Mouse (Mus musculus): Measurements from ENCODE around the gene Mark2. TPM values are rescaled to one million over a fixed set of nuclear protein-coding genes. Genes with fewer than 3 reads are reported as not detected.

Gene Mark2
- total RNA-seq, 1 experiment from 2014 or later = 114 TPM

GRCm38 (mm10) chr19:7274326-7274990 is 67.2 kb downstream of the Mark2 start:
- ATAC-seq (ENCODE audit: extremely low read depth, insufficient number of reproducible peaks, low FRiP score, poor library complexity, severe bottlenecking) = no peak

DNA sequence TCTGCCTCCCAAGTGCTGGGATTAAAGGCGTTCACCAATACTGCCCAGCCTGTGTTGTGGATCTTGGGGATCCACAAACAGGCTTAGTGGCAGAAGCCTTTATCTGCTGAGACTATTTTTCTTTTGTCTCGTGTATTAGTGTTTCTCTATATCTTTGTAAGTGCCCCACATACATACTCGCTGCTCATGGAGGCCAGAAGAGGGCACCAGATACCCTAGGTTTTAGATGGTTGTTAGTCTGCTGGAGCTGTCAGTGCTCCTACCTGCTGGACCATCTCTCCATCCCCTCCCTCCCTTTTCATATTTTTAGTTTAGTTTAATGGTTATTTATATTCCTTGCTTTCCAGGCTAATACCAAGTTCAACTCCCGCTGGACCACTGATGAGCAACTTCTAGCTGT is 68.2 kb downstream of the Mark2 start:
- ATAC-seq (ENCODE audit: extremely low read depth, insufficient number of reproducible peaks, low FRiP score, poor library complexity, severe bottlenecking) = no peak

DNA sequence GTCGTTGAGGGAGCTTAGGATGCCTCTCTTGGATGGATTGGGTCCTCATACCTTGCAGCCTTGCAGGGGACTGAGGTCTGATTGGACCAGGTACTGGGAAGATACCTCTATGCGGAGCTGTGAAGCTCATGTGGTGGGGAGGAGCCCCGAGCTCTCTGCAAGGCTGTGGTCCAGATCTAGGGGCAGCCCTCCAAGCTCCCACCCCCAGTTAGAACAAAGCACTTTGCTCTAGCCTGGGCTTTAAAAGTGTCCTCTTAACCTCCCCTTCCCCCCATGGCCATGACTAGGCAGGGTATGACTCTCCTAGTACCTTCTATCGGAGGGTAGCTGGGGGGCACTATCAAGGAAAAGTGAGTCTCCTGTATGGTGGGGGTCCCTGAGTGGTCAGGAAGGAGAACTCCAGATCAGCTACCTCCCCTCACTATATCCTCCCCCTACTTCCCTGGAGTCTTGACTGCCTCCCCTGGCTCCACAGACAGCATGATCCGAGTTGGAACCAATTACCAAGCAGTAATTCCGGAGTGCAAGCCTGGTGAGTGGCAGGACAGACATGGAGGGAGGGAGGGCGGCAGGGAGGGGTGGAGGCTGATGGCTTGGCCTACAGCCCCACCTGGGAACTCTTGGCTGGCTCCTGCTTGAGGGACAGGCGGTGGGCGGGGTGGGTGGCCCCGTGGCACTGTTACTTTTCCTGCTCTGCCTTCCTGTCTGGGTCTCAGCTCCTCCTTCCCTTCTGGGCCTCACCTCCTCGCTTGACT is 72.2 kb downstream of the Mark2 start:
- no peak for ATAC-seq (ENCODE audit: extremely low read depth, insufficient number of reproducible peaks, low FRiP score, poor library complexity, severe bottlenecking)

- 0 out of 2 replicates have a peak, but pooled peaks have one; percentile 30 for ATAC-seq (ENCODE audit: extremely low read depth, insufficient number of reproducible peaks, low FRiP score, poor library complexity, severe bottlenecking)
Measured at GRCm38 (mm10) chr19:7268722-7269090, 73.0 kb downstream of the Mark2 start.

DNA sequence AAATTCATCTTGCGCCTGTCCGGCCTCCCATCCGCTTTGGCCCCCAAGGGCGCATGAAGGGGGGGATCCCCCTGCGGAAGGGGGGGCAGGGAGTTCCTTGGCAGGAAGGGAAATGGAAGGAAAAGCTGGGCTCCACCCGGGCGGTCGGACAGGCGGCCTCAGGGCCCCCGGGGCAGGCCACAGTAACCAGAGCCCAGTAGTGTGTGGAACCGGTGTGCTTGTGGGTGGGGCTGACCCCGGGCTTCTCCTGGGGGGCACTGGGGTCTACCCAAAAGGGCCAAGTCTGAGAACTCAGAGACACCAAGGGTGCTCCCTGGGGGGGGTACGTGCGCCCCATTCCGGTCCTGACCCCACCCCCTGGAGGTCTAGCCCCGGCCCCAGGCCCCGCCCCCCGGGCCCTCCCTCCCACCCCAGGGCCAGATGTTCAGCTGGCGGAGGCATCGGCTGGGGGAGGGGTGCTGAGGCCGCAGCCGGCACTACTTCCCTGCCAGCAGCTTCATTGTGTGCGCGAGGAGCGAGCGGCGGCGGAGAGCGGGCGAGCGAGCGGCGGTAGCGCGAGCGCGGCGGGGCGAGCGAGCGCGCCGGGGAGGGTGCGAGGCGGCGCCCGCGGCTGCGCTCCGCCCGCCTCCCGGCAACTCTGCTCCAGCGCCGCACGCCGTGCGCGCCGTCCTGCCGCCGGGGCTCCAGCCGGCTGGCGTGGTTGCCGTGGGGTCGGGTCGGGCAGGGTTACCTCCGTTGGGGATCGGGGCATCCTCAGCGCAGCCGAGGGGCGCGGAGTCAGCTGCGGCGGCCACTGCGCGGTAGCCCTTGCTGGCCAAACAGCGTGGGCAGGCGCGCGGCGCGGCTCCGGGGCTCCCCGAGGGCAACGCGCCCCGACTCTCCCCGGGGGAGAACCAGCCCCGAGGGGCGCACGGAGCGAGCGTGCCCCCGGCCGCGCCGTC is 73.6 kb downstream of the Mark2 start:
- ATAC-seq (ENCODE audit: extremely low read depth, insufficient number of reproducible peaks, low FRiP score, poor library complexity, severe bottlenecking) = peak; percentile 47

DNA sequence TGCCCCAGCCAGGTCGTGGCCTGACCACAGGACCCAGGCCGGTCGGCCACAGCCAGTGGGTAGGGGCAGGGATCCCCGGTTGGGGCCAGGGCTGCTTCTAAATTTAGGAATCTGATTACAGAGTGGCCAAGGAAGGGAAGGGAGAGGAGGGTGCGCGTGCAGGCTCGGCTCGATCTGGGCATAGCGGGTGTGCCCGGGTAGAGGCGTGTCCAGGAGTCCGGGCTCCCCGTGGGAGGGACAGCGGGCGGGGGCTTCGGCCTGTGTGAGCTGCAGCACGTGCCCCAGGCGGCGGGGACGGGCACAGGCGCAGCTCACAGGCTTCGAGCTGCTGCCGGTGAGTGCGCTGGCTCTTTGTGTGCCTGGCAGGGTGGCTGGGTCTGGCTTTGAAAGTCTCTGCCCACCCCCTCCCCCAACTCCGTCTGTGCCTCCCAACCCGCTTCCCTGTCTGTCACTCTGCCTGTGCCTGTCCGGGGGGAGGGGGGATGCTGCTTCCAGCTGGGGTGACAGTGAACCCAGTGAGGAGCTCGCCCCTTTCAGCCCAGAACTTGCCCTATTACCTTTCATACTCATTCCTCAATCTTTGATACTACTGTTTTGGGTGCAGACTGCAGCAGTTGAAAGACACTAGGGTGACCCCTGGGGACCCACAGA is 74.4 kb downstream of the Mark2 start, which contains the start of gene Rcor2:
Rcor2 (plus strand) TSS at position 235 of the 651 bp plus-strand sequence.
- no peak for ATAC-seq (ENCODE audit: extremely low read depth, insufficient number of reproducible peaks, low FRiP score, poor library complexity, severe bottlenecking)

- ATAC-seq (ENCODE audit: extremely low read depth, insufficient number of reproducible peaks, low FRiP score, poor library complexity, severe bottlenecking) = no peak
Measured at GRCm38 (mm10) chr19:7266421-7266831, 75.2 kb downstream of the Mark2 start.

- no peak for ATAC-seq (ENCODE audit: extremely low read depth, insufficient number of reproducible peaks, low FRiP score, poor library complexity, severe bottlenecking)
Measured at GRCm38 (mm10) chr19:7265478-7266191, 76.0 kb downstream of the Mark2 start.

GRCm38 (mm10) chr19:7264766-7265331 is 76.8 kb downstream of the Mark2 start:
- no peak for ATAC-seq (ENCODE audit: extremely low read depth, insufficient number of reproducible peaks, low FRiP score, poor library complexity, severe bottlenecking)

DNA sequence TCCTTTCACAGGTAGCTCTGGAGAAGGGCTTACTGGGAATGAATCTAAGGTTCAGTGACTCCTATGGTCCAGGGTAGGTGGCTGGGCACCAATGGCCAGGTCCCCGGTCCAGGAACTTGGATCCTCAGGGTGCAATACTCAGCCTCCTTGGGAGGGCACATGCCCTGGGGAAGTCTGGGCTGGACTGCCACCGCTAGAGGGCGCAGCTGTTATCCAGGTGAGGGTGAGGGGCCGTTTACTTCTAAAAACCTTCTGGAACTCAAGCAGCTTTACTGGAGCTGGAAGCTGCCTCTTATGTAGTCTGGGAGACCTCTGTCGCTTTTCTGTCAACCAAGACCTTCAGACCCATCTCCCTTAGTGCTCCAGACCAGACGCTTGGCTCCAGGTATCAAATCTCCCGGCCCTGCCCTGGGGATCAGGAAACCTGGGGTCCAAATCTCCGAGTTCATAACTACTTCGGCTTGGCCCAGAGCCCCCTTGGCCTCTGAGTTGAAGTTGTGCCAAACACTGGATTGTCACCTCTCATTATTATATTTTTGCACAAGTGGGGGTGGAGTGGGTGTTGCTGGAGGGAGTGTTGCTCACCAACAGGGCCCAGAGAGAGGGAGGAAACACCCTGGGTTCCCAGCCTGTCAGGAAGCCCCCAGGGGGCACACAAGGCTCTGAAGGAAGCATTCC is 77.4 kb downstream of the Mark2 start:
- peak; percentile 59 for ATAC-seq (ENCODE audit: extremely low read depth, insufficient number of reproducible peaks, low FRiP score, poor library complexity, severe bottlenecking)

DNA sequence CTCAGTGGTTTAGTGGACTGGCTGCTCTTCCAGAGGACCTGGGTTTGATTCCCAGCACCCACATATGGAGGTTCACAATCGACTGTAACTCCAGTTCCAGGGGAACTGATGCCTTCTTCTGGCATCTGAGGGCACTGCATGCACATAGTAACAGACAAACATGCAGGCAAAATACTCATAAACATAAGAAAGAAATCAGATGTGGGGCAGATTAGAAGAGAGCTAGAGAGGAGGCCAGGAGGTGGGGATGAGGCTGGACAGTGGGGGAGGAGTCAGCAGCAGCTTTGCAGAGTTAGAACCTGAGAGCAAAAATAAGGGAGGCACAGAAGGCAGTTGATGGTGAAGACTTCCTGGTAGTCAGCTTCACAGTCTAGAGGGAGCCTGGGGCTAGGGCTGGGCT is 79.1 kb downstream of the Mark2 start:
- ATAC-seq (ENCODE audit: extremely low read depth, insufficient number of reproducible peaks, low FRiP score, poor library complexity, severe bottlenecking) = no peak

GRCm38 (mm10) chr19:7261964-7262363 is 79.7 kb downstream of the Mark2 start:
- no peak for ATAC-seq (ENCODE audit: extremely low read depth, insufficient number of reproducible peaks, low FRiP score, poor library complexity, severe bottlenecking)

- ATAC-seq (ENCODE audit: extremely low read depth, insufficient number of reproducible peaks, low FRiP score, poor library complexity, severe bottlenecking) = no peak
Measured at GRCm38 (mm10) chr19:7261476-7261875, 80.2 kb downstream of the Mark2 start.

- ATAC-seq (ENCODE audit: extremely low read depth, insufficient number of reproducible peaks, low FRiP score, poor library complexity, severe bottlenecking) = no peak
Measured at GRCm38 (mm10) chr19:7257881-7258280, 83.8 kb downstream of the Mark2 start.

DNA sequence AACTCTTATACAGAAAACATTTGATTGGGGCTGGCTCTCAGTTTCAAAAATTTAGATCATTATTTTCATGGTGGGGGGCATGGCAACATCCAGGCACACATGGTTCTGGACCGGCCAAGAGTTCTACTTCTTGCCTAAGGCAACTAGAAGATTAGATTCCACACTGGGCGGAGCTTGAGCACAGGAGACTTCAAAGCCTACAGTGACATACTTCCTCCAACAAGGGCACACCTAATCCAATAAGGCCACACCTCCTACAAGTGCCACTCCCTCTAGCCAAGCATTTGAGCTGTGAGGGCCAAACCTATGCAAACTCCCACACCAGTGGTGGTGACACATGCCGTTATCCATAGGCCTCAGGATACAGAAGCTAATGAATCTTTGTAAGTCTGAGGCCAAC is 95.6 kb downstream of the Mark2 start:
- ATAC-seq (ENCODE audit: extremely low read depth, insufficient number of reproducible peaks, low FRiP score, poor library complexity, severe bottlenecking) = no peak

GRCm38 (mm10) chr19:7240782-7241690 is 100.6 kb downstream of the Mark2 start, which contains the start of gene Naa40:
Gene Naa40, minus strand, starts transcription at chr19:7241183.
- peak; percentile 88 for ATAC-seq (ENCODE audit: extremely low read depth, insufficient number of reproducible peaks, low FRiP score, poor library complexity, severe bottlenecking)
